Mouse (Mus musculus) heart, embryonic 13.5 days (tissue): ENCODE measurements around the gene Olfr70. TPM values are rescaled to one million over a fixed set of nuclear protein-coding genes. Genes with fewer than 3 reads are reported as not detected.

Source experiments
- ATAC-seq: fragments of 200-750 bp; cut with Nextera tagmentation; 2 replicates; pipeline ENCODE4 v1.8.0; 2017; ENCODE audit warnings: moderate TSS enrichment; ENCODE audit not compliant: insufficient number of reproducible peaks, low FRiP score, low TSS enrichment; ENCODE audit errors: extremely low read depth
- H3K27ac ChIP-seq: fragments of 300-500 bp; sonication (generic); replicated peaks from 2 replicates; pipeline ENCODE4 v1.5.1; 2015; ENCODE audit warnings: moderate library complexity, mild to moderate bottlenecking, inconsistent platforms
- H3K27me3 ChIP-seq: fragments of 300-500 bp; sonication (generic); replicated peaks from 2 replicates; pipeline ENCODE4 v1.6.1; 2015; ENCODE audit warnings: mild to moderate bottlenecking, inconsistent platforms
- H3K36me3 ChIP-seq: fragments of 300-500 bp; sonication (generic); 2 replicates; pipeline ENCODE4 v1.6.1; 2015; ENCODE audit warnings: mild to moderate bottlenecking, inconsistent platforms
- H3K4me1 ChIP-seq: fragments of 300-500 bp; sonication (generic); 2 replicates; pipeline ENCODE4 v1.6.1; 2015; ENCODE audit warnings: inconsistent platforms
- H3K4me2 ChIP-seq: fragments of 300-500 bp; sonication (generic); 2 replicates; pipeline ENCODE4 v1.6.1; 2015; ENCODE audit warnings: inconsistent platforms, mild to moderate bottlenecking, moderate library complexity
- H3K4me3 ChIP-seq: fragments of 300-500 bp; sonication (generic); 2 replicates; pipeline ENCODE4 v1.5.1; 2015; ENCODE audit warnings: moderate library complexity, mild to moderate bottlenecking, inconsistent platforms
- H3K9ac ChIP-seq: fragments of 300-500 bp; sonication (generic); 2 replicates; pipeline ENCODE4 v1.6.1; 2015; ENCODE audit warnings: inconsistent platforms, mild to moderate bottlenecking, moderate library complexity
- H3K9me3 ChIP-seq: fragments of 300-500 bp; sonication (generic); 2 replicates; pipeline ENCODE4 v1.6.1; 2016; ENCODE audit warnings: inconsistent platforms
- WGBS: fragments of 180-500 bp; shearing (Covaris S2); methylation state at CpG from one replicate; pipeline ENCODE4 v1.1.7; 2015; ENCODE audit warnings: mixed read lengths; 5-methylcytosine and 5-hydroxymethylcytosine counted together
- polyA plus RNA-seq: library from polyadenylated mRNA; unstranded; fragments of >200 nt; fragmentation: Nextera tagmentation; extraction: Ambion mirVana; gene quantifications from 2 replicates; pipeline ENCODE4 v1.2.1, GENCODE M21; 2015

Gene Olfr70
- polyA plus RNA-seq, 1 experiment from 2014 or later: not detected

DNA sequence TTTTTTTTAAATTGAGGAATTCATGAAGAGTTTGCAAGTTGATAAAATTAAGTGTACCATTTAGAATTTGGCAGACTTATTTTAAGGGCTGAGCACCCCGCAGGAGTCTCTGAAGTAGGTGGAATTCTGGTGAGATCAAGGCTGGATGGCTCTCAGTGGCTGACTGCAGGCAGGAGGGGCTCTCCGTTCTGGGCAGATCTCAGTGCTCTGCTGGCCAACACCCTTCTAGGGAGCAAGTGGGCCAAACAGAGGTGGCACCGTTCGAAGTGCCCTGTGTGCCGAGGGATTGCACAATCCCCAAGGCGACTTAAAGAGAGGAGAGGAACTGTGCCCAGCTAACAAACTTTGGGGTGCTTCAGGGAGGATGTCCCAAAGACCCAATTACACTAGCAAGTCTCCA, 9.3 kb upstream of the Olfr70 start, which contains the start of gene Olfr71:
Gene Olfr71, minus strand, starts transcription at position 387 of the 400 bp plus-strand sequence.
- Histone ChIP-seq H3K9ac (no peak within 1 kb of the TSS), H3K36me3 (no peaks in the 10 kb centered on the region), H3K4me1 (peaks cover 20% of the 10 kb centered on the region), H3K9me3 (no peaks in the 10 kb centered on the region), H3K4me3 (no peak within 1 kb of the TSS), H3K27ac (peak within 1 kb of the TSS; percentile 70), H3K27me3 (0 out of 2 replicates have a peak, but pooled peaks cover 13% of the 10 kb centered on the region), H3K4me2 (no peak within 1 kb of the TSS)
- 62% methylated on average over 6 of the region's 6 CpGs for WGBS
- no peak for ATAC-seq

GRCm38 (mm10) chr4:43705991-43706390, 5.4 kb upstream of the Olfr70 start:
- H3K9ac ChIP-seq: no peak overlapping the region
- no peak overlapping the region for H3K27ac ChIP-seq
- no peak overlapping the region for H3K4me3 ChIP-seq
- H3K27me3 ChIP-seq: 0 out of 2 replicates have a peak, but pooled peaks cover 13% of the 10 kb centered on the region
- 76% methylated on average over 13 of the region's 13 CpGs for WGBS
- H3K36me3 ChIP-seq: no peaks in the 10 kb centered on the region
- no peak overlapping the region for H3K4me2 ChIP-seq
- no peaks in the 10 kb centered on the region for H3K9me3 ChIP-seq
- ATAC-seq: no peak
- H3K4me1 ChIP-seq: peaks cover 8% of the 10 kb centered on the region; the same call in 1 of the 2 replicates

- WGBS: 81% methylated on average over 8 of the region's 8 CpGs
- Histone ChIP-seq H3K9ac (no peak overlapping the region), H3K4me2 (no peak overlapping the region)
These were observed 3.2 kb upstream of the Olfr70 start for GRCm38 (mm10) chr4:43703851-43704250.

GRCm38 (mm10) chr4:43703439-43703838, 2.8 kb upstream of the Olfr70 start:
- WGBS: 65% methylated on average over 6 of the region's 6 CpGs
- Histone ChIP-seq H3K36me3 (no peaks in the 10 kb centered on the region), H3K27me3 (peaks cover 11% of the 10 kb centered on the region; the same call in 1 of the 2 replicates), H3K4me2 (no peak overlapping the region), H3K27ac (no peak overlapping the region), H3K4me3 (no peak overlapping the region), H3K9ac (no peak overlapping the region), H3K9me3 (no peaks in the 10 kb centered on the region), H3K4me1 (no peaks in the 10 kb centered on the region)
- no peak for ATAC-seq

More at GRCm38 (mm10) chr4:43703851-43704250, 3.2 kb upstream of the Olfr70 start:
- Histone ChIP-seq H3K36me3 (no peaks in the 10 kb centered on the region), H3K9me3 (no peaks in the 10 kb centered on the region), H3K27ac (no peak overlapping the region), H3K4me3 (no peak overlapping the region), H3K4me1 (no peaks in the 10 kb centered on the region), H3K27me3 (peaks cover 11% of the 10 kb centered on the region; the same call in 1 of the 2 replicates)
- no peak for ATAC-seq

DNA sequence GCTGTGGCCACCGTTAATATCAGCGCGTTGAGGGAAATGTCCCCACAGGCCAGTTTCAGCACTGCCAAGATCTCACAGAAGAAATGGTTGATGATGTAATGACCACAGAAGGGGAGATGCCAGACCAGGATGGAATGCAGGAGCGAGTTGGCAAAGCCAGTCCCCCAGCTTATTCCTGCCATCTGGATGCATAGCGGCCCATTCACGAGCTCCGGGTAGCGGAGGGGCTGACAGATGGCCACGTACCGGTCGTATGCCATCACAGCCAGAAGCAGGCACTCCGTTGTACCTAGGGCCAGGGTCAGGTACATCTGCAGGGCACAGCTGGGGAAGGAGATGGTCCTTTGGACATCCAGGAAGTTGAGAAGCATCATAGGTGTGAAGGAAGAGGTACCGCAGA, 4.0 kb downstream of the Olfr70 start:
- H3K36me3 ChIP-seq: no peaks in the 10 kb centered on the region
- H3K9ac ChIP-seq: no peak overlapping the region
- H3K27ac ChIP-seq: no peak overlapping the region
- H3K27me3 ChIP-seq: no peaks in the 10 kb centered on the region; the same call in 1 of the 2 replicates
- ATAC-seq: no peak
- H3K4me3 ChIP-seq: no peak overlapping the region
- H3K9me3 ChIP-seq: no peaks in the 10 kb centered on the region
- H3K4me2 ChIP-seq: no peak overlapping the region
- peaks cover 35% of the 10 kb centered on the region for H3K4me1 ChIP-seq
- WGBS: 84% methylated on average over 13 of the region's 13 CpGs

GRCm38 (mm10) chr4:43695249-43695671, 5.3 kb downstream of the Olfr70 start:
- 17% methylated on average over 9 of the region's 9 CpGs for WGBS
- H3K27ac ChIP-seq: peak overlapping the region; percentile 64
- no peak overlapping the region for H3K4me3 ChIP-seq
- H3K9ac ChIP-seq: no peak overlapping the region
- no peak for ATAC-seq
- no peaks in the 10 kb centered on the region; the same call in 1 of the 2 replicates for H3K27me3 ChIP-seq
- no peaks in the 10 kb centered on the region for H3K9me3 ChIP-seq
- peaks cover 35% of the 10 kb centered on the region for H3K4me1 ChIP-seq
- no peak overlapping the region for H3K4me2 ChIP-seq
- no peaks in the 10 kb centered on the region for H3K36me3 ChIP-seq

DNA sequence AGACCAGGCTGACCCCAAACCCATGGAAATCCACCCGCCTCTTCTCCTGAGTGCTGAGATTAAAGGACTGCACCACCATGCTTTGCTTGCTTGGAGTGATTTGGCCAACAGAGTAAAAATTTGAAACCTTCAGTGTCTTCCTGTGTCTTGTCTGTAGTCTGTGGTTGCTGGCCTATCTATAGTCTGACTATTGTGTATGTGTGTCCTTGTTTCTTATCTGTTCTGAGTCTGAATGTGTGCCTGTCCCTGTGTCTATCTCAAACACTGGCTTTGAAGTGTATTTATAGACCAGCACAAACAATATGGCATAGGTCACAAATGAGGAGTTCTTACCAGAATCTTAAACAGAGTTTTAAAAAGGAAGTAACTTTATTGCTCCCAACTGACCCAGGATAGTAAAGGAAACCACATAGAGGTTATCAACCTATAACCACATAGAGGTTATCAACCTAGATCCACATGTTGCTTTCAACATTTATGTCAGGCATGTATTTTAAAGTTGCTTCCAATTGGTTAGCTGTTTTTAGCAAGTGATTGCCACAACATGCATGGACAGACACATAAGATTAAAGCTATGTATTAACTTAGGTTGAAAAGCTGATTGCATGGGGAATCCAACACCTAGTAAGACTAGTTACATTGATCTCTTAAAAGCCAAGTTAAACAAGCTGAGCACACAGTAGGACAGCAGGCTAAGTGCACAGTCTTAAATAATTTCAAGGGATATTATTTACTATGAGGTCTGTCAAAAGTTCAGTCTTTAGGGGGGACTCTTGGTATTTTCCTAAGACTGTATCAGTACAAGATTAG, 6.0 kb downstream of the Olfr70 start:
- peak overlapping the region; percentile 64 for H3K27ac ChIP-seq
- no peaks in the 10 kb centered on the region for H3K9me3 ChIP-seq
- H3K4me3 ChIP-seq: no peak overlapping the region
- no peak overlapping the region for H3K9ac ChIP-seq
- 75% methylated on average over 1 of the region's 1 CpGs for WGBS
- peaks cover 6% of the 10 kb centered on the region for H3K36me3 ChIP-seq
- no peak for ATAC-seq
- H3K4me2 ChIP-seq: no peak overlapping the region
- peaks cover 35% of the 10 kb centered on the region for H3K4me1 ChIP-seq
- H3K27me3 ChIP-seq: no peaks in the 10 kb centered on the region; the same call in 1 of the 2 replicates

DNA sequence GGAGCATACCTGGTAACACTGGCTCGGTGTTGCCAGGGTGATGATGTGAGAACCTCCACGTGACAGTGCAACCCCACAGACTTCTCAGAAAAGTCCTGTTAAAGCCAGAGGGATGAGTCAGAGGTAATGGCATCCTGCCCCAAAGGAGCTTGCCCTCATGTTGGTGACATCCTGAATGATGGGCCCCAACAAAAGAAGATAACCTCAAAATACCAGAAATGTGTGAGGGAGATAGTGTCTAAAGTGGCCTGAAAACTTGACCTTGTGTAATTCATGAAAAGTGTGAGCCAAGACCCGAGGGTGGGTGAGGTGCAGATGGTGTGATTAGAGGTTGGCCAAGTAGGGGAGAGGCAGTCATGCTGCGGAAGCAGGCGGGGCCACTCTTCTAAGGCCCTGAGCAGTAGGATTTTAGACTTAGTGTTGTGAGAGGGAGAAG, 6.8 kb downstream of the Olfr70 start:
- H3K9me3 ChIP-seq: no peaks in the 10 kb centered on the region
- ATAC-seq: no peak
- peaks cover 35% of the 10 kb centered on the region for H3K4me1 ChIP-seq
- no peak overlapping the region for H3K4me3 ChIP-seq
- peaks cover 14% of the 10 kb centered on the region for H3K36me3 ChIP-seq
- H3K27ac ChIP-seq: 0 out of 2 replicates have a peak overlapping the region, but pooled peaks have one; percentile 5
- no peak overlapping the region for H3K4me2 ChIP-seq
- 31% methylated on average over 5 of the region's 5 CpGs for WGBS
- no peaks in the 10 kb centered on the region for H3K27me3 ChIP-seq
- H3K9ac ChIP-seq: no peak overlapping the region

GRCm38 (mm10) chr4:43691026-43691425, 9.6 kb downstream of the Olfr70 start:
- H3K36me3 ChIP-seq: peaks cover 27% of the 10 kb centered on the region
- ATAC-seq: no peak
- no peak overlapping the region for H3K9ac ChIP-seq
- H3K9me3 ChIP-seq: no peaks in the 10 kb centered on the region
- H3K27ac ChIP-seq: no peak overlapping the region
- H3K4me1 ChIP-seq: peaks cover 29% of the 10 kb centered on the region
- no peak overlapping the region for H3K4me2 ChIP-seq
- no peak overlapping the region for H3K4me3 ChIP-seq
- 68% methylated on average over 5 of the region's 5 CpGs for WGBS
- no peaks in the 10 kb centered on the region for H3K27me3 ChIP-seq

DNA sequence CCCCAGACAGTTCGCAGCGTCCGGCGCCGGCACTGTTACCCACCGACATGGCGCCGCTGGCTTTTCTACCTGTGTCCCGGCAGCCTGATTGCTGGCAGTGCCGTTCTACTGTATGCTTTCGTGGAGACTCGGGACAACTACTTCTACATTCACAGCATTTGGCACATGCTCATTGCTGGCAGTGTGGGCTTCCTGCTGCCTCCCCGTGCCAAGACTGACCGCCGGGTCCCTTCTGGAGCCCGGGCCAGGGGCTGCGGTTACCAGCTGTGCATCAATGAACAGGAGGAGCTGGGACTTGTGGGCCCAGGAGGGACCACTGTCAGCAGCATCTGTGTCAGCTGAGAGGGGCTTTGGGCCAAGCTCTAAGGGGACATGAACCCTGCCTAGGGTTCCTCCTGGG, 10.6 kb downstream of the Olfr70 start:
- Histone ChIP-seq H3K4me1 (peaks cover 20% of the 10 kb centered on the region), H3K9ac (no peak overlapping the region), H3K4me3 (no peak overlapping the region), H3K27me3 (no peaks in the 10 kb centered on the region), H3K27ac (no peak overlapping the region), H3K4me2 (no peak overlapping the region), H3K36me3 (peaks cover 38% of the 10 kb centered on the region), H3K9me3 (no peaks in the 10 kb centered on the region)
- 91% methylated on average over 17 of the region's 17 CpGs for WGBS
- ATAC-seq: no peak

GRCm38 (mm10) chr4:43679416-43680043, 21.1 kb downstream of the Olfr70 start:
- H3K9me3 ChIP-seq: no peaks in the 10 kb centered on the region
- ATAC-seq: no peak
- H3K4me2 ChIP-seq: no peak overlapping the region
- peaks cover 40% of the 10 kb centered on the region for H3K36me3 ChIP-seq
- no peaks in the 10 kb centered on the region for H3K27me3 ChIP-seq
- no peaks in the 10 kb centered on the region for H3K4me1 ChIP-seq
- 77% methylated on average over 7 of the region's 7 CpGs for WGBS
- H3K9ac ChIP-seq: no peak overlapping the region
- no peak overlapping the region for H3K27ac ChIP-seq
- H3K4me3 ChIP-seq: no peak overlapping the region
